Mouse (Mus musculus) myocyte (in vitro differentiated cells): ENCODE data around the gene Rhag. TPM values are rescaled to one million over a fixed set of nuclear protein-coding genes. Genes with fewer than 3 reads are reported as not detected.

ENCODE experiments used
- H3K27me3 ChIP-seq: one replicate; pipeline ENCODE4 v1.6.1; 2011; ENCODE audit not compliant: control insufficient read depth, insufficient read depth, insufficient read length
- H3K36me3 ChIP-seq: one replicate; pipeline ENCODE4 v1.6.1; 2011; ENCODE audit not compliant: control insufficient read depth, insufficient read depth
- H3K4me2 ChIP-seq: one replicate; pipeline ENCODE4 v1.6.1; 2011; ENCODE audit warnings: low read depth, control low read depth
- H3K4me3 ChIP-seq: one replicate; pipeline ENCODE4 v1.5.1; 2011; ENCODE audit warnings: mild to moderate bottlenecking, control low read depth, moderate library complexity
- H3K79me2 ChIP-seq: one replicate; pipeline ENCODE4 v1.6.1; 2011; ENCODE audit not compliant: control insufficient read depth, insufficient read depth
- H3ac ChIP-seq: one replicate; pipeline ENCODE4 v1.6.1; 2011; ENCODE audit not compliant: control insufficient read depth, insufficient read length
- CEBPB ChIP-seq: IDR thresholded peaks from 2 replicates; pipeline ENCODE4 v1.6.1; 2011; ENCODE audit warnings: mild to moderate bottlenecking, moderate library complexity; ENCODE audit not compliant: poor library complexity, insufficient read depth, severe bottlenecking
- E2F4 ChIP-seq: IDR thresholded peaks from one replicate; pipeline ENCODE4 v1.6.1; 2011; ENCODE audit warnings: mild to moderate bottlenecking, control low read depth, moderate library complexity; ENCODE audit not compliant: insufficient read depth
- MAX ChIP-seq: IDR thresholded peaks from one replicate; pipeline ENCODE4 v1.6.1; 2011; ENCODE audit warnings: low read depth, mild to moderate bottlenecking, control low read depth
- MYOD1 ChIP-seq, 3 experiments: IDR thresholded peaks; one replicate each; pipeline ENCODE4 v1.6.1; 2011; ENCODE audit warnings: control low read depth in 2 of 3, low read depth in 2 of 3, mild to moderate bottlenecking in 2 of 3, moderate library complexity in 1 of 3; ENCODE audit not compliant: insufficient read length in 2 of 3, control insufficient read depth in 1 of 3
- MYOG ChIP-seq, 3 experiments: IDR thresholded peaks; one replicate each; pipeline ENCODE4 v1.6.1; 2011; ENCODE audit warnings: control low read depth in 2 of 3, low read depth in 2 of 3, mild to moderate bottlenecking in 2 of 3; ENCODE audit not compliant: insufficient read length in 2 of 3, control insufficient read depth in 1 of 3, insufficient read depth in 1 of 3
- POLR2A ChIP-seq: IDR thresholded peaks from one replicate; pipeline ENCODE4 v1.6.1; 2011; ENCODE audit warnings: low read depth, mild to moderate bottlenecking, control low read depth, moderate library complexity; ENCODE audit not compliant: insufficient read length
- POLR2AphosphoS2 ChIP-seq: IDR thresholded peaks from one replicate; pipeline ENCODE4 v1.6.1; 2011; ENCODE audit warnings: low read depth, control low read depth; ENCODE audit not compliant: insufficient read length
- REST ChIP-seq: IDR thresholded peaks from one replicate; pipeline ENCODE4 v1.6.1; 2011; ENCODE audit warnings: mild to moderate bottlenecking, control low read depth, moderate library complexity; ENCODE audit not compliant: insufficient read depth, insufficient read length
- SRF ChIP-seq: IDR thresholded peaks from one replicate; pipeline ENCODE4 v1.6.1; 2011; ENCODE audit warnings: low read depth; ENCODE audit not compliant: control insufficient read depth, insufficient read length
- TCF12 ChIP-seq: IDR thresholded peaks from one replicate; pipeline ENCODE4 v1.6.1; 2011; ENCODE audit warnings: mild to moderate bottlenecking, control low read depth; ENCODE audit not compliant: poor library complexity, insufficient read depth, severe bottlenecking
- TCF3 ChIP-seq: IDR thresholded peaks from one replicate; pipeline ENCODE4 v1.6.1; 2011; ENCODE audit warnings: low read depth, control low read depth; ENCODE audit not compliant: insufficient read length
- USF1 ChIP-seq: IDR thresholded peaks from one replicate; pipeline ENCODE4 v1.6.1; 2011; ENCODE audit warnings: low read depth, mild to moderate bottlenecking, control low read depth, moderate library complexity
- polyA plus RNA-seq: library from polyadenylated mRNA; unstranded; fragments of >200 nt; fragmentation: generic; extraction: Trizol; gene quantifications from one replicate; pipeline ENCODE4 v1.2.1, GENCODE M21; 2012; ENCODE audit warnings: missing spikeins

Gene Rhag
- polyA plus RNA-seq, 1 experiment = not detected

DNA sequence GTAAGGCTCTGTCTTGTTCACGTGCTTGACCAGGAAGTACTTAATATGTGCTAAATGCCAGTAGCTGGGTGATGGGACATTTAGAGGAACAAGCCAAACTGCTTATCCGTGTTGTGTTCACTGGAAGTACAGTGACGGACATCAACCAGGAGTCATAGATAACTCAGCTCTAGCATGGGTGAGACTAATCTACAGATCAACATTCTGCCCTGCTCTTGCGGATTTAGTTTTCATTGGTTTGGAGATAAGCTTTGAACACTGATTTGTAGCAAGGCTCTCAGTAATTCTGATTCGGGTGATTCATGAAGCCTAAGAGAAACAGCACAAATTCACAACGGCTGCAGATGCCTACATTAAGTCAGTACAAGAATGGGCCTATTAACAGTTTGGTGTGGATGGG lies 71.2 kb downstream of the Rhag start:
- no peaks in the 10 kb centered on the region for H3K36me3 ChIP-seq
- H3K79me2 ChIP-seq = peaks cover 4% of the 10 kb centered on the region
- H3K27me3 ChIP-seq = no peaks in the 10 kb centered on the region
- H3K4me3 ChIP-seq = no peak overlapping the region
- TF ChIP-seq POLR2A (no peak), E2F4 (no peak), MYOD1 (IDR thresholded peaks at IDR 0.05; ENCODE audit: control insufficient read depth in 1 of 3, insufficient read length in 2 of 3, low read depth in 2 of 3) (no peak), MAX (no peak), TCF3 (no peak), USF1 (no peak), MYOG (IDR thresholded peaks at IDR 0.05; ENCODE audit: control insufficient read depth in 1 of 3, insufficient read depth in 1 of 3, insufficient read length in 2 of 3, low read depth in 2 of 3) (no peak), REST (no peak), POLR2AphosphoS2 (no peak), TCF12 (no peak), SRF (no peak), CEBPB (no peak)
- H3ac ChIP-seq = no peak overlapping the region
- no peak overlapping the region for H3K4me2 ChIP-seq

DNA sequence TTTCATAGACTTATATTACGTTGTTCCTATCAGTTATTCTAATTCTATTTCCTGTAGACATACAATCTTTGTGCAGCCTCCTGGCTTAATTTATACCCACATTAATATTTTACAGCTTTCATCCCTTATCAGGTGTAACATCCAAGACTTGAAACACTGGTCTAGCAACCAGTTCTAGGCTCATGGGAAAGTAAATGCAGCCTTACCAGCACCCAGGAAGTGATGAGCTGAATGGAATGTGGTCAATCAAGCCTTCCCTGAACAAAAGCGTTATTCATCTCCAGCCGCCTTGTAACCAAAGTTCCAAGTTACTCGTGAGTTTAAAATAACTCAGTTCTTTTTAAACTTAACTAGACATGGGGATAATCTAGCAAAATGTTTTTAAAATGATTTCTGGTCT lies 74.2 kb downstream of the Rhag start:
- Histone ChIP-seq H3K4me2 (no peak overlapping the region), H3K79me2 (no peaks in the 10 kb centered on the region), H3K27me3 (no peaks in the 10 kb centered on the region), H3ac (no peak overlapping the region), H3K36me3 (no peaks in the 10 kb centered on the region), H3K4me3 (no peak overlapping the region)
- TF ChIP-seq SRF (no peak), MYOD1 (IDR thresholded peaks at IDR 0.05; ENCODE audit: control insufficient read depth in 1 of 3, insufficient read length in 2 of 3, low read depth in 2 of 3) (no peak), POLR2AphosphoS2 (no peak), MAX (no peak)

DNA sequence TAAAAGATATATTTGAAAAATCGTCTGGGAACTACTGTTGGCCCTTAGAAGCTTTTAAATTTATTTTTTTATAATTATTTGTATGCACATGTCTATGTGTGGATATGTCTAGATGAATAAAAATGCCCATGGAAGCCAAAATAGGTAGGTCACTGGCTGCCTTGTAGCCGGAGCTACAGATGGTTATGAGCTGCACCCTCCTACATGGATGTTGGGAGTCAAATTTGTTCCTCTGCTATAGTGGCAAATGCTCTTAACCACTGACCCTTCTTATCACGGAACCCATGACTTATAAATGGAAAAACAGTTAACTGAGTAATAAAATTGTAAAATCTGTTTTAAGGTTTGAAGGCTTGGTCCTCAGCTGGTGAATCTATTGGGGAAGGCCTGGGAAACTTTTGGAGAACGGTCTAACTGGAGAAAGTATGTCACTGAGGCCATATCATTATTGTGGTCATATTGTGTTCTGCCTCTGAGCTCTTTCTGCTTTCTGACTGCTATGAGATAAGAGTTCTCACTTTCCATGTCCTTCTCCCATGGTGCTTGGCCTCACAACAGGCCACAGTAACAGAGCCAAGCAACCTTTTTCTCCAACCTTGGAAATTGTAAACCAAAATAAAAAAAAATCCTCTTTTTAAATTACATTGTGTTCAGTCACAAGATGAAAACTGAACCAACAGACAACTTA lies 77.1 kb downstream of the Rhag start:
- Histone ChIP-seq H3K27me3 (no peaks in the 10 kb centered on the region), H3K4me2 (no peak overlapping the region)

More for the DNA sequence above, 77.1 kb downstream of the Rhag start:
- Histone ChIP-seq H3ac (no peak overlapping the region), H3K4me3 (no peak overlapping the region), H3K36me3 (no peaks in the 10 kb centered on the region), H3K79me2 (no peaks in the 10 kb centered on the region)
- no peak for TF ChIP-seq POLR2AphosphoS2
- no peak for TF ChIP-seq TCF12
- TF ChIP-seq REST = no peak
- TF ChIP-seq MYOD1 (IDR thresholded peaks at IDR 0.05; ENCODE audit: control insufficient read depth in 1 of 3, insufficient read length in 2 of 3, low read depth in 2 of 3) = no peak
- TF ChIP-seq TCF3 = no peak
- TF ChIP-seq POLR2A = no peak

Other genes starting within 250 kb of the Rhag start
- gene Esp6, start 249.6 kb upstream of the Rhag start, polyA plus RNA-seq = not detected
- gene Esp4, start 212.5 kb upstream of the Rhag start, polyA plus RNA-seq = not detected
- not detected for gene Esp3, start 179.1 kb upstream of the Rhag start, polyA plus RNA-seq
- gene Esp1, start 84.0 kb upstream of the Rhag start, polyA plus RNA-seq = not detected
- gene Crisp2, start 4.1 kb upstream of the Rhag start, polyA plus RNA-seq = not detected
- gene 9130008F23Rik, start 69.4 kb downstream of the Rhag start, polyA plus RNA-seq = 1.2 TPM
- gene Glyatl3, start 103.2 kb downstream of the Rhag start, polyA plus RNA-seq = not detected
- 9.3 TPM for gene Mut, start 123.6 kb downstream of the Rhag start, polyA plus RNA-seq
- 4.9 TPM for gene Cenpq, start 123.9 kb downstream of the Rhag start, polyA plus RNA-seq